Mouse (Mus musculus) lung, postnatal 0 days (tissue): ENCODE measurements around the gene Smpd1. TPM values are rescaled to one million over a fixed set of nuclear protein-coding genes. Genes with fewer than 3 reads are reported as not detected.
A peak's percentile ranks its signal among the peaks of the same experiment; 100 is the strongest.

Experiments
- ATAC-seq: fragments of 200-750 bp; cut with Nextera tagmentation; 2 replicates; pipeline ENCODE4 v1.8.0; 2017; ENCODE audit warnings: moderate library complexity
- DNase-seq: peaks from one replicate; pipeline ENCODE4 v3.0.0-alpha.2; 2016; ENCODE audit warnings: low spot score
- H3K27ac ChIP-seq: fragments of 300-500 bp; sonication (generic); 2 replicates; pipeline ENCODE4 v1.5.1; 2014; ENCODE audit warnings: antibody characterized with exemption, mild to moderate bottlenecking, low read length, mixed read lengths
- H3K27me3 ChIP-seq: fragments of 300-500 bp; sonication (generic); replicated peaks from 2 replicates; pipeline ENCODE4 v1.6.1; 2014; ENCODE audit warnings: low read length, mixed read lengths; ENCODE audit not compliant: insufficient read depth
- H3K36me3 ChIP-seq: fragments of 300-500 bp; sonication (generic); 2 replicates; pipeline ENCODE4 v1.6.1; 2014; ENCODE audit warnings: low read length, mixed read lengths; ENCODE audit not compliant: insufficient read depth
- H3K4me1 ChIP-seq: fragments of 300-500 bp; sonication (generic); 2 replicates; pipeline ENCODE4 v1.6.1; 2014; ENCODE audit warnings: antibody characterized with exemption, low read depth, low read length, mixed read lengths; ENCODE audit not compliant: insufficient read depth
- H3K4me2 ChIP-seq: fragments of 300-500 bp; sonication (generic); replicated peaks from 2 replicates; pipeline ENCODE4 v1.6.1; 2014; ENCODE audit warnings: low read depth, mild to moderate bottlenecking, low read length, moderate library complexity, mixed read lengths
- H3K4me3 ChIP-seq: fragments of 300-500 bp; sonication (generic); 2 replicates; pipeline ENCODE4 v1.5.1; 2014; ENCODE audit warnings: low read depth, low read length
- H3K9ac ChIP-seq: fragments of 300-500 bp; sonication (generic); replicated peaks from 2 replicates; pipeline ENCODE4 v1.6.1; 2014; ENCODE audit warnings: low read depth, mild to moderate bottlenecking
- H3K9me3 ChIP-seq: fragments of 300-500 bp; sonication (generic); 2 replicates; pipeline ENCODE4 v1.6.1; 2016; ENCODE audit warnings: low read length, mixed read lengths
- CTCF ChIP-seq: IDR thresholded peaks from 2 replicates; pipeline ENCODE4 v1.5.1; 2016; ENCODE audit warnings: antibody characterized with exemption, mild to moderate bottlenecking
- EP300 ChIP-seq: IDR thresholded peaks from 2 replicates; pipeline ENCODE4 v1.6.1; 2016; ENCODE audit warnings: antibody characterized with exemption, mild to moderate bottlenecking, control low read depth
- WGBS: fragments of 180-500 bp; shearing (Covaris S2); extraction: QIAGEN DNeasy Blood & Tissue Kit; methylation state at CpG from one replicate; pipeline ENCODE4 v1.1.7; 2014; 5-methylcytosine and 5-hydroxymethylcytosine counted together
- polyA plus RNA-seq: library from polyadenylated mRNA; unstranded; fragments of >200 nt; fragmentation: Nextera tagmentation; extraction: Ambion mirVana; gene quantifications from 2 replicates; pipeline ENCODE4 v1.2.1, GENCODE M21; 2015

Smpd1 gene
- polyA plus RNA-seq, 1 experiment from 2014 or later, result 57.1 TPM

DNA sequence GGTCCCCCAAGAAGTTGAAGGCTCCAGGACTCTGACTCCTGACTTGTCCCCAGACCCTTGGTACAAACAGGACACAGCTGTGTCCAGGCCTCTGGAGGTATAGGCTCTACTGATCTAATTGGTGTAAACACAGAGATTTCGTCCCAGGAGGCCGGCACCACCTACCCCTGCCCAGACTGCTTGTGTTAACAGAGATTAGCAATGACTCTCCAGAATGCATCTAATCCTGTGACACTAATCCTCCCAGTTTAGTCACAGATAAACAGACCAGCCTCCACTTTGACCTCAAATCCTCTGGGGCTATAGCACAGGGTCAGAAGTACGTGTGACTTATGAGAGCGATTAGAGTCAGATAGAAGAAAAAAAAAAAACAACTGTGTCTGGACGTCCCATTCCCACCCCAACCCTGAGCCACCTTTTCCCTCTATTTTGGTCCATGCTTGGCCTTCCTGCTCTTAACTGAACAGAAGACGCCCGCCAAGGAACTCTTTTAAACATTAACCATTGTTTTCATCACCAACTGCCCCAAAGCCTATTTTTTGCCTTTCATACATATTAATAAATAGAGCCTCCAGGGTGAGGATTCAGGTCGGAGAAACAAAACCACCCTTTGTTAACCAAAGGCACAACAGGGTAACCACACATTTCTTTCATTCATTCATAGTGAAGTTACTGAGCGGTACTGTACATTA, 37.3 kb upstream of the Smpd1 start:
- ATAC-seq, result no peak
- 37% methylated on average over 9 of the region's 9 CpGs for WGBS
- Histone ChIP-seq H3K4me3 (no peak overlapping the region), H3K9me3 (no peaks in the 10 kb centered on the region), H3K4me1 (peaks cover 3% of the 10 kb centered on the region; the same call in 1 of the 2 replicates), H3K9ac (no peak overlapping the region), H3K4me2 (no peak overlapping the region), H3K36me3 (no peaks in the 10 kb centered on the region), H3K27me3 (no peaks in the 10 kb centered on the region), H3K27ac (no peak overlapping the region)
- no peak for TF ChIP-seq EP300
- TF ChIP-seq CTCF, result no peak
- DNase-seq, result no peak

DNA sequence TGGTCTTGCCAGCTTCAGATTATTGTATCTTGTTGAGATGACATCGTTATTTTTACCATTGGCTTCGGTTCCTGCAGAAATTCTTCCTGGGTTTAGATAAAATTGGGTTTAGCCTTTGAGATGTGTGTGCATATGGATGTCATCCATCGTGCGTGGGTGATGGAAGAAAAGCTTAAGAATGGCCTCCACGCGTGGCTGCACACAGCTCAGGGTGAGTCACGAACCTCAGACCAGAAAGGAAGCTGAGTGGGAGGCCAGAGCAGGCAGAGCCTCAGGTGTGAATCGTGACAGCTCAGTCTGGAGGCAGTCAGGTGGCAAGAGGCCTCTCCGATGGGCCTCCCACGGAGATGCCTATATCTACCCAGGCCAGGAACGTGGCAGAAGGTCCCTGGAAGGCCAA, 34.8 kb upstream of the Smpd1 start:
- Histone ChIP-seq H3K9ac (no peak overlapping the region), H3K9me3 (no peaks in the 10 kb centered on the region), H3K36me3 (no peaks in the 10 kb centered on the region), H3K27me3 (no peaks in the 10 kb centered on the region), H3K27ac (no peak overlapping the region), H3K4me2 (no peak overlapping the region), H3K4me3 (no peak overlapping the region), H3K4me1 (peaks cover 3% of the 10 kb centered on the region; the same call in 1 of the 2 replicates)
- TF ChIP-seq CTCF (no peak), EP300 (no peak)
- no peak for DNase-seq
- ATAC-seq, result no peak
- 63% methylated on average over 11 of the region's 11 CpGs for WGBS

DNA sequence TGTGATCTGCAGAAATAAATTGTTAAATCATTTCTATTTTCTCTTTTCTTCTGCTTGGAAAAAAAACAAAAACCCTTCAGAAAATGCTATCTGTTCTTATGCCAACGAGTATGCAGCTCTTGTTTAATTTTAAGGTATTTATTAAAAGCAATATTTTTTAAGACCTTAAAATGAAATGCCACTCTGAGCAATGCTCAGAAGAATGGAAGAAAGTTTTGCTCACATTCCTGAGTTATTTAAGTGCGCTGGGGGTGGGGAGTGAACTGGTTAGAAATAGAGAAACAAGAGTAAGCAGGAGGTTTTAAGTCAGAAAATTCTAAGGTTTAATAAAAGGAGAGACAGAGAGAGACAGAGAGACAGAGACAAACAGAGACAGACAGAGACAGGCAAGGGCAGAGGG, 34.4 kb upstream of the Smpd1 start:
- no peak for DNase-seq
- H3K36me3 ChIP-seq, result no peaks in the 10 kb centered on the region
- peaks cover 3% of the 10 kb centered on the region; the same call in 1 of the 2 replicates for H3K4me1 ChIP-seq
- H3K4me3 ChIP-seq, result no peak overlapping the region
- H3K27me3 ChIP-seq, result no peaks in the 10 kb centered on the region
- no peaks in the 10 kb centered on the region for H3K9me3 ChIP-seq
- ATAC-seq, result no peak
- H3K9ac ChIP-seq, result no peak overlapping the region
- no peak overlapping the region for H3K4me2 ChIP-seq
- no peak overlapping the region for H3K27ac ChIP-seq
- TF ChIP-seq EP300 (no peak), CTCF (no peak)
- 66% methylated on average over 2 of the region's 2 CpGs for WGBS

DNA sequence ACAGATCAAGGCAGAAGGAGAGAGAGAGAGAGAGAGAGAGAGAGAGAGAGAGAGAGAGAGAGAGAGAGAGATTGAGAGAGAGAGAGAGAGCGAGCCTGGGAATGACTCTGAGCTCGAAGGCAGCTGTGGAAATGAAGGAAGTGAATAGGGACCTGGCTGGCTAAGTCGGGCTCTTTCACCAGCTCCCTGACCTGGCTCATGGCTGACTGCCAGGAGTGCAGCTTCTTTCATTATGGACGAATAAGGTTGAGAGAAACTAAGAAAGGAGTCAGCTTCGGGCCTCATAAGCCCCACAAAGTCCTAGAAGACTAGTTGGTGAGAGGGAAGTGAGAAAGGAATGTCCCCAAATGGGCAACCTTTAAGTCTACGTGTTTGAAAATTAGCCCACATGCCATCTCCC, 34.0 kb upstream of the Smpd1 start:
- Histone ChIP-seq H3K36me3 (no peaks in the 10 kb centered on the region), H3K27ac (no peak overlapping the region), H3K4me2 (no peak overlapping the region), H3K4me3 (no peak overlapping the region), H3K9me3 (no peaks in the 10 kb centered on the region), H3K27me3 (no peaks in the 10 kb centered on the region), H3K4me1 (no peaks in the 10 kb centered on the region), H3K9ac (no peak overlapping the region)
- 20% methylated on average over 6 of the region's 6 CpGs for WGBS
- TF ChIP-seq EP300 (no peak), CTCF (no peak)
- ATAC-seq (no peak), DNase-seq (no peak)

DNA sequence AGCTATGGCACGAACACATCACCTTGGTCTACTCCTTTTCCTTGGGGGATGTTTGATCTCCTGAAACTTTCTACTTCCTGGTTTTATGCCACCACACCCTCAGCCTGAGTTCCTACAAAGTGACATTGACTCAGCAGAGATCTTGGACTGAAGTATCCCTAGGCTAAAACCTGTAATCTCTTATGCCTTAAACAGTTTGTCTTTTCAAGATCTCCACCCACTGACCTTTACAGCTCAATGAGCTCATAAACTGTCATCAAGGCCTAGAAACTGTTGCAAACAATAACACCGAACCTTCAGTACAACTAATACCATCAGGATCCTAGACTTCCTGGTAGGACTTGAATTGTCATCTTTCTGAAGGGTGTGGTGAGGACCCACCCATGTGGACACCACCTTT, 29.9 kb upstream of the Smpd1 start:
- Histone ChIP-seq H3K4me3 (no peak overlapping the region), H3K36me3 (no peaks in the 10 kb centered on the region), H3K4me2 (no peak overlapping the region), H3K9me3 (no peaks in the 10 kb centered on the region), H3K4me1 (no peaks in the 10 kb centered on the region), H3K9ac (no peak overlapping the region), H3K27me3 (no peaks in the 10 kb centered on the region), H3K27ac (no peak overlapping the region)
- TF ChIP-seq EP300 (no peak), CTCF (no peak)
- no peak for ATAC-seq
- 76% methylated on average over 2 of the region's 2 CpGs for WGBS
- DNase-seq, result no peak

DNA sequence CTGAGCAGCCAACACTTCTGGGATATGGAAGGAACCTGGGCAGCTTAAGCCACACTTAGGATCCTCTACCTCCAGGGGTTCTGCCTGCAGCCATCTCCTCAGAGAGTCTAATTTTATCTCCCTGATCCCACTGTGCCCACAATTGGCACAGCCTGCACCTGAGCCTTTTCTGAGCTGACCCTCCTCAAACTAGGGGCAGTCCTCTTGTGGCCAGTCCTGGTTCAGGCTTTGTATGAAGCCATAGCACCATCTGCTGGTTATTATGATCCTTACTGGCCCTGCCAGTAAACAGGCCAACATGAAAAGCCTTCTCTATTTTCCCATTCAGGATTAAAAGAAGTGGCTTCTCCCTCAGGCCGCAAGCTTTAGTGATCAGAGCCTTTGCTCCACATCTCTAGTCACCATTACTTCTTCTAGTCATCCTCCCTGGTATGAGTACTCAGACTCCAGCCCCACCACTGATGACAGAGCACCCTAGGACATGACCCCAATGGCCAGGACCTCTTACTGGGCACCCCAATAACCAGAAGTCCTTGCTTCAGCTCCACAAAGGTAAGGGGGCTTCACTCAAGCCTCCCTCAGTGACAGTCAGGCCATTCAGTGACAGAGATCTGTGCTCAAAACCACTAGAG, 26.7 kb upstream of the Smpd1 start:
- TF ChIP-seq EP300 (no peak), CTCF (peak; percentile 80)
- no peak overlapping the region for H3K9ac ChIP-seq
- H3K27me3 ChIP-seq, result no peaks in the 10 kb centered on the region
- no peak overlapping the region for H3K27ac ChIP-seq
- no peak overlapping the region for H3K4me3 ChIP-seq
- no peaks in the 10 kb centered on the region for H3K4me1 ChIP-seq
- WGBS, result 60% methylated on average over 1 of the region's 1 CpGs
- H3K4me2 ChIP-seq, result no peak overlapping the region
- no peaks in the 10 kb centered on the region for H3K9me3 ChIP-seq
- ATAC-seq (peak; percentile 62), DNase-seq (peak; percentile 60)
- no peaks in the 10 kb centered on the region for H3K36me3 ChIP-seq
